Comparison of ENCODE assay signal across 8 mouse cellular contexts in genomic region chr16:27389534-27390282, GRCm38 (mm10). TPM values are rescaled to one million over a fixed set of nuclear protein-coding genes. Genes with fewer than 3 reads are reported as not detected.
DNase-seq lines count a peak whose midpoint lies in the region; ATAC-seq and TF ChIP-seq lines count a peak whose summit lies in the region.
"Had no signal": no experiment of that assay in that cellular context is flagged by ENCODE, and none has a peak within 500 bp of the region (broad histone marks: within the 10 kb centered on the region; RNA-seq: fewer than 3 reads in every experiment).

No protein-coding gene starts in this region.

- H3K4me1 ChIP-seq in heart, adult 2 months (ENCODE audit: control insufficient read depth, insufficient read depth, low read length), result peaks cover 13% of the 10 kb centered on the region
- H3K4me1 ChIP-seq in midbrain, embryonic 12.5 days, result peaks cover 21% of the 10 kb centered on the region

- H3K27ac ChIP-seq in heart, adult 2 months, result peak overlapping the region; percentile 92
- peak overlapping the region; percentile 96 for H3K27ac ChIP-seq in midbrain, embryonic 12.5 days (replicated peaks)

- ATAC-seq in midbrain, embryonic 12.5 days (ENCODE audit: low FRiP score, low read depth), result peak; percentile 13; the same call in 1 of the 2 replicates
- ATAC-seq in frontal cortex, adult (ENCODE audit: low TSS enrichment), result no peak; the same call in 1 of the 2 replicates

- H3K36me3 ChIP-seq in heart, adult 2 months (ENCODE audit: control insufficient read depth, insufficient read depth, low read length), result peaks cover 16% of the 10 kb centered on the region
- H3K36me3 ChIP-seq in midbrain, embryonic 12.5 days, result no peaks in the 10 kb centered on the region

- no peaks in the 10 kb centered on the region for H3K79me2 ChIP-seq in heart, adult 2 months (replicated peaks; ENCODE audit: control insufficient read depth, insufficient read depth, low read length)

- H3K4me2 ChIP-seq in midbrain, embryonic 12.5 days (replicated peaks), result peak overlapping the region; percentile 77

- H3K27me3 ChIP-seq in heart, adult 2 months (ENCODE audit: control insufficient read depth, insufficient read depth, low read length), result no peaks in the 10 kb centered on the region
- no peaks in the 10 kb centered on the region for H3K27me3 ChIP-seq in midbrain, embryonic 12.5 days

- WGBS in heart, adult 2 months, result 16% methylated on average over 7 of the region's 7 CpGs
- 31% methylated on average over 7 of the region's 7 CpGs for WGBS in midbrain, embryonic 12.5 days

- peak; percentile 10 for DNase-seq in thymus, postnatal 4 days
- DNase-seq in thymus, postnatal 0 days (ENCODE audit: low spot score), result no peak
- DNase-seq in cerebellum, postnatal 14 days, result peak; percentile 37 to 40
- DNase-seq in heart, adult 2 months, result peak; percentile 40 to 44
- DNase-seq in kidney, postnatal 14 days, result peak; percentile 12

- 0 out of 2 replicates have a peak, but pooled peaks have one; percentile 20 for TF ChIP-seq POLR2A in heart, adult 2 months (IDR thresholded peaks at IDR 0.05; ENCODE audit: insufficient read depth, low read depth, low read length)

- H3K4me3 ChIP-seq in heart, adult 2 months, result peak overlapping the region; percentile 80
- peak overlapping the region; percentile 92 for H3K4me3 ChIP-seq in midbrain, embryonic 12.5 days

- intact Hi-C loops in heart, adult 2 months (cut with DNase I), result no loop called here

- TF ChIP-seq CTCF in heart, adult 2 months (IDR thresholded peaks at IDR 0.05), result no peak

- H3K9me3 ChIP-seq in midbrain, embryonic 12.5 days, result no peaks in the 10 kb centered on the region

- TF ChIP-seq EP300 in heart, adult 2 months (IDR thresholded peaks at IDR 0.05; ENCODE audit: insufficient read depth, low read depth, low read length), result no peak

- peak overlapping the region; percentile 98 for H3K9ac ChIP-seq in heart, adult 2 months (ENCODE audit: low read depth, low read length)
- H3K9ac ChIP-seq in midbrain, embryonic 12.5 days (replicated peaks), result peak overlapping the region; percentile 95

RNA-seq across cellular contexts. Expression of gene Ccdc50, which starts 1.0 kb away (rescaled TPM):
- polyA plus RNA-seq in thymus, postnatal 0 days (2015; fragmentation: Nextera tagmentation; extraction: Ambion mirVana), result 19.6 and 24.7 TPM in 2 replicates
- 10 to 100 TPM; 33.7 to 35.9 TPM for total RNA-seq in heart, adult 2 months (2021)
- 7.2 and 14.8 TPM in 2 replicates for polyA plus RNA-seq in heart, adult 2 months (2012; rRNA removed)
- polyA plus RNA-seq in midbrain, embryonic 12.5 days (2016; fragmentation: Nextera tagmentation; extraction: Ambion mirVana), result 68.8 and 72.2 TPM in 2 replicates

RNA-seq across cellular contexts. Expression of gene Uts2b, which starts 19.7 kb away (rescaled TPM):
- 0.31 TPM in 1 of 2 replicates, not detected in the other for polyA plus RNA-seq in thymus, postnatal 0 days (2015; fragmentation: Nextera tagmentation; extraction: Ambion mirVana)
- under 1 TPM in 1 of 2 experiments, not detected in 1; 0.70 TPM for total RNA-seq in heart, adult 2 months (2021)
- 0.14 and 0.29 TPM in 2 replicates for polyA plus RNA-seq in heart, adult 2 months (2012; rRNA removed)
- not detected in 2 replicates for polyA plus RNA-seq in midbrain, embryonic 12.5 days (2016; fragmentation: Nextera tagmentation; extraction: Ambion mirVana)
- total RNA-seq: left cerebral cortex, postnatal 10 days had no signal
